Mouse (Mus musculus) midbrain, embryonic 15.5 days (tissue): ENCODE results near the gene Grm4. TPM values are rescaled to one million over a fixed set of nuclear protein-coding genes. Genes with fewer than 3 reads are reported as not detected.

Experiments
- ATAC-seq: fragments of 200-750 bp; cut with Nextera tagmentation; replicated peaks from 2 replicates; pipeline ENCODE4 v1.8.0; 2017; ENCODE audit warnings: moderate TSS enrichment
- H3K27ac ChIP-seq: fragments of 300-500 bp; sonication (generic); 2 replicates; pipeline ENCODE4 v1.5.1; 2015; ENCODE audit warnings: mild to moderate bottlenecking, inconsistent platforms
- H3K27me3 ChIP-seq: fragments of 300-500 bp; sonication (generic); replicated peaks from 2 replicates; pipeline ENCODE4 v1.6.1; 2015; ENCODE audit warnings: inconsistent platforms
- H3K36me3 ChIP-seq: fragments of 300-500 bp; sonication (generic); replicated peaks from 2 replicates; pipeline ENCODE4 v1.6.1; 2015; ENCODE audit warnings: inconsistent platforms
- H3K4me1 ChIP-seq: fragments of 300-500 bp; sonication (generic); 2 replicates; pipeline ENCODE4 v1.6.1; 2015; ENCODE audit warnings: inconsistent platforms
- H3K4me2 ChIP-seq: fragments of 300-500 bp; sonication (generic); 2 replicates; pipeline ENCODE4 v1.6.1; 2015; ENCODE audit warnings: inconsistent platforms, mild to moderate bottlenecking, moderate library complexity
- H3K4me3 ChIP-seq: fragments of 300-500 bp; sonication (generic); 2 replicates; pipeline ENCODE4 v1.5.1; 2015; ENCODE audit warnings: mild to moderate bottlenecking, inconsistent platforms
- H3K9ac ChIP-seq: fragments of 300-500 bp; sonication (generic); 2 replicates; pipeline ENCODE4 v1.6.1; 2015; ENCODE audit warnings: mild to moderate bottlenecking, inconsistent platforms
- H3K9me3 ChIP-seq: fragments of 300-500 bp; sonication (generic); 2 replicates; pipeline ENCODE4 v1.6.1; 2016; ENCODE audit warnings: inconsistent platforms
- WGBS: fragments of 180-500 bp; shearing (Covaris S2); methylation state at CpG from one replicate; pipeline ENCODE4 v1.1.7; 2015; ENCODE audit warnings: mixed read lengths; 5-methylcytosine and 5-hydroxymethylcytosine counted together
- polyA plus RNA-seq: library from polyadenylated mRNA; unstranded; fragments of >200 nt; fragmentation: Nextera tagmentation; extraction: Ambion mirVana; gene quantifications from 2 replicates; pipeline ENCODE4 v1.2.1, GENCODE M21; 2015

Grm4 gene
- polyA plus RNA-seq, 1 experiment from 2014 or later, result 10.9 TPM

- H3K4me3 ChIP-seq, result no peak overlapping the region
- H3K27me3 ChIP-seq, result peaks cover 4% of the 10 kb centered on the region; the same call in 1 of the 2 replicates
- no peak overlapping the region for H3K27ac ChIP-seq
- no peaks in the 10 kb centered on the region for H3K9me3 ChIP-seq
- no peak overlapping the region for H3K4me2 ChIP-seq
- H3K9ac ChIP-seq, result no peak overlapping the region
- no peaks in the 10 kb centered on the region for H3K36me3 ChIP-seq
- 78% methylated on average over 7 of the region's 7 CpGs for WGBS
- no peak for ATAC-seq
- H3K4me1 ChIP-seq, result peaks cover 62% of the 10 kb centered on the region
Measured at GRCm38 (mm10) chr17:27506871-27507590, 14.2 kb downstream of the Grm4 start.

GRCm38 (mm10) chr17:27506362-27506761, 14.8 kb downstream of the Grm4 start:
- Histone ChIP-seq H3K9ac (no peak overlapping the region), H3K36me3 (no peaks in the 10 kb centered on the region), H3K4me1 (peaks cover 62% of the 10 kb centered on the region), H3K27ac (no peak overlapping the region), H3K27me3 (no peaks in the 10 kb centered on the region; the same call in 1 of the 2 replicates), H3K4me3 (no peak overlapping the region), H3K4me2 (no peak overlapping the region), H3K9me3 (no peaks in the 10 kb centered on the region)
- 51% methylated on average over 11 of the region's 11 CpGs for WGBS
- ATAC-seq, result no peak

- H3K9me3 ChIP-seq, result no peaks in the 10 kb centered on the region
- no peaks in the 10 kb centered on the region for H3K36me3 ChIP-seq
- WGBS, result 26% methylated on average over 10 of the region's 10 CpGs
- H3K4me1 ChIP-seq, result peaks cover 62% of the 10 kb centered on the region
- ATAC-seq, result 0 out of 2 replicates have a peak, but pooled peaks have one; percentile 13
- H3K27ac ChIP-seq, result no peak overlapping the region
- no peak overlapping the region for H3K4me3 ChIP-seq
- no peak overlapping the region for H3K4me2 ChIP-seq
- no peaks in the 10 kb centered on the region; the same call in 1 of the 2 replicates for H3K27me3 ChIP-seq
- no peak overlapping the region for H3K9ac ChIP-seq
Measured at GRCm38 (mm10) chr17:27505221-27505881, 15.9 kb downstream of the Grm4 start.

- Histone ChIP-seq H3K9me3 (no peaks in the 10 kb centered on the region), H3K4me2 (no peak overlapping the region), H3K27ac (0 out of 2 replicates have a peak overlapping the region, but pooled peaks have one; percentile 28), H3K36me3 (no peaks in the 10 kb centered on the region), H3K27me3 (no peaks in the 10 kb centered on the region; the same call in 1 of the 2 replicates), H3K4me1 (peaks cover 58% of the 10 kb centered on the region), H3K9ac (no peak overlapping the region), H3K4me3 (no peak overlapping the region)
- 65% methylated on average over 7 of the region's 7 CpGs for WGBS
- no peak for ATAC-seq
Measured at GRCm38 (mm10) chr17:27503869-27504268, 17.3 kb downstream of the Grm4 start.

GRCm38 (mm10) chr17:27502736-27503445, 18.3 kb downstream of the Grm4 start:
- 66% methylated on average over 31 of the region's 31 CpGs for WGBS
- Histone ChIP-seq H3K9me3 (no peaks in the 10 kb centered on the region), H3K4me1 (peaks cover 55% of the 10 kb centered on the region), H3K4me3 (no peak overlapping the region), H3K36me3 (no peaks in the 10 kb centered on the region), H3K9ac (no peak overlapping the region), H3K4me2 (no peak overlapping the region), H3K27me3 (no peaks in the 10 kb centered on the region; the same call in 1 of the 2 replicates), H3K27ac (peak overlapping the region; percentile 79; the same call in 1 of the 2 replicates)
- no peak for ATAC-seq

GRCm38 (mm10) chr17:27502288-27502687, 18.9 kb downstream of the Grm4 start:
- Histone ChIP-seq H3K4me2 (no peak overlapping the region), H3K27me3 (no peaks in the 10 kb centered on the region; the same call in 1 of the 2 replicates), H3K36me3 (no peaks in the 10 kb centered on the region), H3K4me3 (no peak overlapping the region), H3K4me1 (peaks cover 55% of the 10 kb centered on the region), H3K9ac (no peak overlapping the region), H3K27ac (peak overlapping the region; percentile 79), H3K9me3 (no peaks in the 10 kb centered on the region)
- WGBS, result 22% methylated on average over 14 of the region's 14 CpGs
- no peak for ATAC-seq

- WGBS, result 4% methylated on average over 17 of the region's 18 CpGs
- Histone ChIP-seq H3K27me3 (no peaks in the 10 kb centered on the region; the same call in 1 of the 2 replicates), H3K27ac (peak overlapping the region; percentile 79), H3K4me1 (peaks cover 55% of the 10 kb centered on the region), H3K9ac (no peak overlapping the region), H3K36me3 (no peaks in the 10 kb centered on the region), H3K4me3 (no peak overlapping the region), H3K4me2 (peak overlapping the region; percentile 31), H3K9me3 (no peaks in the 10 kb centered on the region)
- ATAC-seq, result peak; percentile 68
Measured at GRCm38 (mm10) chr17:27501331-27502251, 19.6 kb downstream of the Grm4 start.

- ATAC-seq, result 0 out of 2 replicates have a peak, but pooled peaks have one; percentile 37
- 28% methylated on average over 4 of the region's 4 CpGs for WGBS
Measured at GRCm38 (mm10) chr17:27500811-27501210, 20.4 kb downstream of the Grm4 start.

GRCm38 (mm10) chr17:27499080-27499479, 22.1 kb downstream of the Grm4 start:
- H3K4me1 ChIP-seq, result peaks cover 39% of the 10 kb centered on the region
- no peak overlapping the region for H3K4me2 ChIP-seq
- H3K9me3 ChIP-seq, result no peaks in the 10 kb centered on the region
- no peak overlapping the region for H3K9ac ChIP-seq
- no peak overlapping the region for H3K4me3 ChIP-seq
- no peaks in the 10 kb centered on the region for H3K27me3 ChIP-seq
- ATAC-seq, result no peak
- WGBS, result 76% methylated on average over 13 of the region's 13 CpGs
- H3K27ac ChIP-seq, result no peak overlapping the region
- H3K36me3 ChIP-seq, result no peaks in the 10 kb centered on the region

More at GRCm38 (mm10) chr17:27500811-27501210, 20.4 kb downstream of the Grm4 start:
- Histone ChIP-seq H3K4me3 (no peak overlapping the region), H3K27ac (peak overlapping the region; percentile 79), H3K4me1 (peaks cover 49% of the 10 kb centered on the region), H3K4me2 (peak overlapping the region; percentile 31; the same call in 1 of the 2 replicates), H3K36me3 (no peaks in the 10 kb centered on the region), H3K9ac (no peak overlapping the region), H3K9me3 (no peaks in the 10 kb centered on the region), H3K27me3 (no peaks in the 10 kb centered on the region; the same call in 1 of the 2 replicates)

- ATAC-seq, result no peak
- H3K9ac ChIP-seq, result no peak overlapping the region
- no peaks in the 10 kb centered on the region for H3K9me3 ChIP-seq
- H3K27me3 ChIP-seq, result no peaks in the 10 kb centered on the region
- 80% methylated on average over 5 of the region's 5 CpGs for WGBS
- H3K36me3 ChIP-seq, result no peaks in the 10 kb centered on the region
- no peak overlapping the region for H3K4me3 ChIP-seq
- H3K4me2 ChIP-seq, result no peak overlapping the region
- no peak overlapping the region for H3K27ac ChIP-seq
- H3K4me1 ChIP-seq, result peaks cover 29% of the 10 kb centered on the region
Measured at GRCm38 (mm10) chr17:27497798-27498197, 23.4 kb downstream of the Grm4 start.

GRCm38 (mm10) chr17:27495008-27495540, 26.1 kb downstream of the Grm4 start:
- Histone ChIP-seq H3K9me3 (no peaks in the 10 kb centered on the region), H3K4me2 (no peak overlapping the region), H3K4me3 (no peak overlapping the region), H3K27me3 (no peaks in the 10 kb centered on the region), H3K9ac (no peak overlapping the region), H3K36me3 (no peaks in the 10 kb centered on the region), H3K27ac (no peak overlapping the region), H3K4me1 (peaks cover 4% of the 10 kb centered on the region)
- WGBS, result 80% methylated on average over 7 of the region's 7 CpGs
- ATAC-seq, result no peak
